Mouse (Mus musculus) thymus, postnatal 36 days (tissue): ENCODE data around the gene Hrh1.

Experiments
- DNase-seq, 2 experiments: peaks; one replicate each; pipeline ENCODE4 v3.0.0; 2022; ENCODE audit warnings: mixed read lengths in 2 of 2

Gene Hrh1

GRCm38 (mm10) chr6:114397691-114398217 is at the start of gene Hrh1:
Gene Hrh1 (plus strand): TSS chr6:114397936.
- peak; percentile 19 to 34 for DNase-seq

DNA sequence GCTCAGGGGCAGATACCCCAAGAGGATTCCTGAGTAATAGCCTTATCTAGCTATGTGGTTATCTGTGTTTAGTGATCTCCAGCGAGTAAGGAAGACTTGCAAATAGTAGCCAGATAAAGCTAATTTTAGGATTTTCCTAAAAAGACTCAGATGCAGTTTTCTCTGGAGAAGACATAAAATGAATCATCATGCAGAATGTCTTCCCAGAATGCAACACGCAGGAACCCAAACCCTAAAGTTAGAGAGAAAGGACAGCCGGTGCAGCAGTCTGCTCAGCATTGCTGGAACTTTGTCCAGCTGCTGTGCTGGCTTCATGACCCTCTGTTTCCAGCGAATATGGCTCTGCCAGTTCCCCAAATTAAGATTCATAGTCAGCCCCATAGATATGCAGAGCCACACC is 43.1 kb upstream of the Hrh1 start:
- DNase-seq, result no peak

DNA sequence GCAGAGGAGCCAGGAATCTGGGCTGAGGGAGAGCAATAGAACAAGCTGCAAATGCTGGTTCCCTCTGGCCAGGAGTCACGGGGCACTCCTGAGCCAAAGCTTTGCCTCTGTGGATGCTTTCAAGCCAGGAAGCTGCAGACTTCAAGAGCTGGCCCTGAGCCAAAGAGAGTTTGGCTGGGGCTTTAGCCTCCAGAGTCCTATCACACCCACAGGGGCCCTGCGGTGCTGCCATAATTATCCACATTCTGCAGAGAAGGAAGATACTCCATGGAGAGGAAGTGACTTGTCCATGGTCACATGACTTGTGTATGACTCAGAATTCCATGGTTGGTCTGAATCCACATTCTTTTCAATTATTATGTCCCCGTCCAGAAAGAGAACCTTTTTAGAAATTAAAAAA is 39.6 kb upstream of the Hrh1 start:
- DNase-seq, result no peak

- no peak for DNase-seq
These were observed 35.4 kb upstream of the Hrh1 start for GRCm38 (mm10) chr6:114362355-114362754.

DNA sequence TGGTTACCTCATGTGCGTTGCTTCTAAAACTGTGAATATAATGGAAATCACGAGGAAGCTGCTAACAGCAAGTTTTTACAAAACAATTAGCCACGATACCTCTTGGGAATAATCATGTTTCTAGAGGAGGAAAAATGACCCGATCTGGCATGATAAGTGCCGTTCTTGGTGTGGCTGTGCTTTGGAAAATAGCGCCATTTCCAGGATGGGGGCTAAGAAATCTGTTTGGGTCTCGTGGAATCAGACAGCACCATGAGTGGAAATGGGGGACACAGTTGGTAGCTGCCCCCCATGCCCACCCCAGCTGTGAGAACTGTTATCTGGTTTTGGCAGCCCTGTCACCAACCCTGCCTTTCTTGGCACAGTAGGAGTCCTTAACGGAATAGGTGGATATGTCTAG is 34.0 kb upstream of the Hrh1 start:
- DNase-seq, result no peak

GRCm38 (mm10) chr6:114364734-114365133 is 33.0 kb upstream of the Hrh1 start:
- DNase-seq, result no peak

GRCm38 (mm10) chr6:114366191-114366590 is 31.5 kb upstream of the Hrh1 start:
- no peak for DNase-seq

- no peak for DNase-seq
These were observed 30.1 kb upstream of the Hrh1 start for GRCm38 (mm10) chr6:114367681-114368080.

DNA sequence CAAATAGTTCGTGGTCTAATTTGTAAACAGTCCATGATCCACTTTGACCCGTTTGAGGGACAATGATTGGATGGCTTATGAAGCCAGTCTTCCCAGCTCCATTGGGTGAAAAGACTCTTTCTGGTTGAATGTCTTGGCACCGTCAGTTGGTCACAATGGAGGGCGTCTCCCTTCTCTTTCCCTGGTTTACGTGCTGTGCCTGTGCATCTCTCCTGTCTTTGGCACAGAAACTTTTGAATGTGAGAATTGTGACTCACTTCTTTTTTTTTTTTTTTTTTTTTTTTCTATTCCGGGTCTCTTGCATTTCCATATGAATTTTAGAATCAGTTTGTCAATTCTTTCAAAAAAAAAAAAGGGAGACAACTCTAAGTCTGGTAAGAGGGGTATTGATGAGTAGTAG is 29.5 kb upstream of the Hrh1 start:
- DNase-seq, result no peak

- no peak for DNase-seq
These were observed 25.0 kb upstream of the Hrh1 start for GRCm38 (mm10) chr6:114372741-114373140.

GRCm38 (mm10) chr6:114380872-114381271 is 16.9 kb upstream of the Hrh1 start:
- DNase-seq, result no peak

DNA sequence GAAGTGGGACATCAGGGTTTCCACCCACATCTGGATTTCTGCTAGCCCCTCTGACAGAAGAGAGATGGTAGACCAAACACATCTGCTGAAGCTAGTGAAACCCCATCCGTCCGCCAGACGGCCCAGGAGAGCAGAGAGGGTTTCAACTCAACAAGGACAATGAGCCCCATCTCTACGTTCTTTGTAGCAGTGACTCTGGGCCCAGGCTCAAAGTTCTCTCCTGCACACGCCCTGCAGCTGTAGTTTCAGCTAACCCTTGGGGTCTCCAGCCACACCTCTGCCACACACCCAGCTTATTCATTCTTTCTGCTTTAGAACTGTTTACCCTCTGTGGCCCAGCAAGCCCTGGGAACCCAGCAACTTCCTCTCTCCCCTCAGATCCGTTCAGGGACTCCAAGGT is 10.4 kb upstream of the Hrh1 start:
- DNase-seq, result no peak

DNA sequence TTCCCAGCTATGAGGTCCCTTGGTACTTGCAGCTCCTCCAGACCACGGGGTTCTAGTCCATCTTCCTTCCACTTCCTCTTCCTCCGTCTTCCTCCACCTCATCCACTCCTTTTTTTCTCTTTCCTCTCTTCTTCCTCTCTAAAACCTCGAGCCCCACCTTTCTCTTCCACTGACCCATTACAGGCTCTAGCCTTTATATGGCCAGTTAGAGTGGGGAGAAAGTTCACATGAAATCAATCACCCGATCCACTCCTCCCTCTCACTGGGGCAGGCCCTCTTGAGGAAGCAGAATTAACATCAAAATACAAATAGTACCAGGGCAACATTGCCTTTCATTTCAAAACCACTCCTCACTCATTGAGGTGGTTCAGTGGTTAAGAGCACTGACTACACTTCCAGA is 9.9 kb upstream of the Hrh1 start:
- DNase-seq, result no peak

DNA sequence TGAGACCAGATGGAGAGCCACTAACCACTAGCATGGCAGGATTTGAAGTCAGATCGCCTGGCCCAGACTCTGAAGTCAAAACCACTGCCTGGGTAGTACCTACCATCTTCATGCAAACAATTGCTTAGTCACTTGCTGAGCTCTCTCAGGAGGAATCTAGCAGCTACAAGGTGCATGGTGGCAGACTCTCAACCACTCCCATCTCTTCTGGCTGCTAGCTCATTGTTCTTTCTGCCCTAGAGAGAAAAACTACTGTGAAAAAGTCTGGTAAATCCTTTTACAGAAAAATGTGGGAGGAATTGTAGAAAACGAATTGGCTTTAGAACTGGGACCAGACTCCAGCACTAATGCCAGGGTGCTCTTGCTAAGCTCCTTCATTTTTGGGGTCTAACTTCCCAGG is 7.6 kb upstream of the Hrh1 start:
- DNase-seq, result no peak

DNA sequence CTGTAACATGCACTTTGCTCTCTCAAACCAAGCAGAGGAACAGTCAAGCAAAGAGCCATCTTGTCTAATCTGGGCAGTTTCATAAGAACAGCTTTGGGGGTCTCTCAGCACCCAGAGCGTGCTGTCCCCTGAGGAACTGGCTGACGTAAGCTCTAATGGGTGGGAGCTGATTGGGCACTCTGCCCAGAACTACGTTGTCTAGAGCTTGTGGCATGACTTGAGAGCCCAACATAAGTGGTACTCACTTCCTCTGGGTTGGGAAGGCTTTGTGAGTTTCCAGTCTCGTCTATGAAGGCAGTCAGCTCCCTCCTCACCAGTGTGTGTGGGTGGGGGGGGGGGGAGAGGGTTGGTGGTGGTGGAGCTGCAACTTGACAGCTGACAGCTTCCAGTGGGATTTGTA is 2.8 kb upstream of the Hrh1 start:
- no peak for DNase-seq

DNA sequence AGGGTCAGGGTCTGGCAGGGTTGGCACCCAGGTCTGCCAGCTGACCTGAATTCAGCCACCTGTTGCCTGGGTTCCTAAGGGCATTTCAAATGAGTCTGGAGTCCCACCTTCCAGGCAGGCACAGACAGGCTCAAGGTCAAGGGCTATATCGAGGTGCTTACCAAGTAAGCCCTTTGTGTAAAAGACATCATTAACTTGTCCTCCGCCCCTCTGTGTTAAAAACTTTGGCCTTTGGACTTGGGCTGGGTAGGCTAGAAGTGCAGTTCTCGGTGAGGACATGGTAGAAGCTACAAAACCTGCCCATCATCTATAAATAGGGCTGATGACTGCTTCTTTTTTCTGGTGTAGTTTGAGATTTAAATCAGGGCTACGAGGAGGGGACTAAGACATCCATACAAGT is 1.1 kb upstream of the Hrh1 start:
- no peak for DNase-seq

- no peak for DNase-seq
These were observed 456 bp upstream of the Hrh1 start for GRCm38 (mm10) chr6:114397280-114397679.

DNA sequence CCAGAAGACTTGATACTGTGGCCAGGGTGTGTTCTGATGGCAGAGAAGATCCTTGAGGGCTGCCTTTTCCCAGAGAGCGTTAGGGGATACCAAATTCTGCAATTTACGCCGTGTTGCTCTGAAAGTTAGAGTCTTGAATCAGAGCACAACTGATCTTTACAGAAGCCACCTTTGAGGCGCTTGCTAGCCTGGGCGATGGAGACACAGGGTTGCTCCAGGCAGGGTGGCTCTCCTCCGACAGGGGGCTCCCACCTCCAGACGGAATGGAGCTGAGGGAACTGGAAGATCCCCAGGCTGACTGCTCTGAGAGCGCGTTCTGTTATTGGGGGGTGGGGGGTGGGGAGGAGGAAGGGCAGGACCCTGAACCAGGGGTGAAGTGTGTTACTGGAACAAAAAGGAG is 890 bp downstream of the Hrh1 start:
- peak in 1 of 2 experiments; percentile 11 for DNase-seq

- DNase-seq, result no peak
These were observed 2.7 kb downstream of the Hrh1 start for GRCm38 (mm10) chr6:114400387-114400786.

- no peak for DNase-seq
These were observed 3.1 kb downstream of the Hrh1 start for GRCm38 (mm10) chr6:114400841-114401240.

- DNase-seq, result no peak
These were observed 4.4 kb downstream of the Hrh1 start for GRCm38 (mm10) chr6:114402161-114402560.

GRCm38 (mm10) chr6:114403632-114404031 is 5.9 kb downstream of the Hrh1 start:
- no peak for DNase-seq

DNA sequence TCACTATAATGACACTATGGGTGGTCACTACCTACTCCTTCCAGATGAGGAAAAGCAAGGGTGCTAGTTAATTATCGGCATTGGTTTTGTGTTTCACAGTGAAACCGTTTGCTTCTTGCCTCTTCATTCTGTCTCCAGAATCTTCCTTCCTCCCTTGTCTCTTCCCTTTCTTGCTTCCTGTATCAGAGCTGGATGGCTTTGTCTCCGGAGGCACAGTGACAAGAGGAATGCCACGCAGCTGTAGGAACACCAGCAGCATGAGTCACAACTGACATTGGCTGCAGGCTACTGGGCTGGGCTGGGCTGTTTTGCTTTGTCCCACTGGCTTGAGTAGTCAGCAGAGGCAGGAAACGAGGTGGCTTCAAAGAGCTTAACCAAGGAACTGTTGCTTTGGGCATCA is 6.4 kb downstream of the Hrh1 start:
- no peak for DNase-seq

DNA sequence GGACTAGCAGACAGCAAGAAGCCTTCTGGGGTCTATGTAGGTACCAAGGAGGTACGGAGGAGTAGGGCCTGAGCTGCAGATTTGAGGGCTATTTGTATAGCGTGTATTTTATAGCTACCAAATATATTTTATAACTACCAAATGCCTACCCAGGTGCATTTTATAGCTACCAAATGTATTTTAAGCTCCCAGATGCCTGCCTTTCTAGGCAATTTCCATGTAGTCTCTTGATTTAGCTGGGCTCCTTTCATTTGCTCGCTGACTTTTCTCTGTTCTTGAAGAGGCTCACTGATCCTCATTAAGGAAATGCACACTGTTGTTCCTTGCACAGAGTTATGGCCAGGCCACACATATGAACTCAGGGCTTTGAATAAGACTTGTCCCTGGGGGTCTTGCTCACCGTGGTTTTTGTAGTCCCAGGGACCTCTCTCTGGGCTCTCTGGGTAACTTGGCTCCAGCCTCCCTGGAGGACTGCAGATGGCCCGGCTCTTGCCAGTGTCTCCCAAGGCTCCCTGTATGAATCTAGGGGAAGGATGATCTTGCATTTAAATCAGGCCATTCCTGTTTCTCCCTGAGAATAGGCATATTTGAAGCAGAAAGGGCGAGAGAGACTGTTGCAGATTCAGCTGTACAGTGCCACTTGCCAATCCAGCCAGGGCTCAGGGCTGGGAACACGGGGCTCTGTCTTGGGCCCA is 7.2 kb downstream of the Hrh1 start:
- DNase-seq, result no peak

- DNase-seq, result no peak
These were observed 8.9 kb downstream of the Hrh1 start for GRCm38 (mm10) chr6:114406634-114407033.
